Mouse (Mus musculus) lung, adult 2 months (tissue): ENCODE measurements around the gene 4930558K02Rik. TPM values are rescaled to one million over a fixed set of nuclear protein-coding genes. Genes with fewer than 3 reads are reported as not detected.

Source experiments
- DNase-seq: peaks from one replicate; pipeline ENCODE4 v3.0.0; 2022
- H3K4me1 ChIP-seq: fragments of 200-500 bp; 2 replicates; pipeline ENCODE4 v1.6.1; 2011; ENCODE audit warnings: low read length; ENCODE audit not compliant: control insufficient read depth, insufficient read depth
- H3K4me3 ChIP-seq: fragments of 200-500 bp; replicated peaks from 2 replicates; pipeline ENCODE3; 2011; ENCODE audit warnings: low read depth, mild to moderate bottlenecking, control low read depth, low read length; ENCODE audit errors: extremely low read depth
- CTCF ChIP-seq: fragments of 200-500 bp; IDR thresholded peaks from 2 replicates; pipeline ENCODE4 v1.5.1; 2011; ENCODE audit warnings: mild to moderate bottlenecking, low read length, control low read depth; ENCODE audit not compliant: insufficient read depth
- POLR2A ChIP-seq: fragments of 200-500 bp; IDR thresholded peaks from 2 replicates; pipeline ENCODE4 v1.6.1; 2011; ENCODE audit warnings: low read depth, mild to moderate bottlenecking, control low read depth, low read length, borderline replicate concordance; ENCODE audit errors: extremely low read depth
- WGBS: fragments of 180-500 bp; shearing (Covaris S2); methylation state at CpG from one replicate; pipeline ENCODE4 v1.1.7; 2018; 5-methylcytosine and 5-hydroxymethylcytosine counted together
- polyA plus RNA-seq: library from polyadenylated mRNA; depleted of rRNA; stranded (reverse); fragments of >200 nt; gene quantifications from 2 replicates; pipeline ENCODE4 v1.2.3, GENCODE M21; 2012; rRNA removed

4930558K02Rik gene
- not detected in 2 replicates for polyA plus RNA-seq

DNA sequence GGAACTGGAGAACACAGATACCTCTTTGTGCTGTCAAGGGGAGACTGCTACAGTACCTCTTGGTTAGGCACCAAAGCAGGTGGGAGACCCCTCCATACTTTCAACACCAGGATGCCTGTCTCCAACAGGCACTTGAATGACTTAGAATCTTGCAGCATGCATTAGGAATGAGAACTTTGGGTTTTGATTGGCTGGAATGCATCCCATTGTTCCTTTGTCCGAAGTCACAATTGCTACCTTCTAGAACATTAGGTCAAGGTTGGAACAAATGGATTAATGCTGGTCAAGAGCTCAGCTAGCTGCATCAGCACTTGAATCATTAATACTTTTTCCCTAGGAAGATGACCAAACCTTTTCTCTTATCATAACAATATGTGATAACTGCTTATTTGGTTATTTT is at the start of gene 4930558K02Rik:
TSS of gene 4930558K02Rik (minus strand) at position 101 of the 400 bp plus-strand sequence.
- no peak for DNase-seq
- H3K4me3 ChIP-seq: no peak within 1 kb of the TSS
- H3K4me1 ChIP-seq: 0 out of 2 replicates have a peak, but pooled peaks cover 3% of the 10 kb centered on the region
- WGBS: 60% methylated on average over 1 of the region's 1 CpGs
- TF ChIP-seq POLR2A (no peak), CTCF (no peak)

GRCm38 (mm10) chr1:162023681-162024270 is 44.3 kb upstream of the 4930558K02Rik start:
- Histone ChIP-seq H3K4me3 (no peak overlapping the region), H3K4me1 (no peaks in the 10 kb centered on the region)
- 64% methylated on average over 8 of the region's 8 CpGs for WGBS
- no peak for DNase-seq
- no peak for TF ChIP-seq POLR2A
- TF ChIP-seq CTCF: no peak

GRCm38 (mm10) chr1:162020766-162021165 is 41.3 kb upstream of the 4930558K02Rik start:
- 87% methylated on average over 4 of the region's 4 CpGs for WGBS
- DNase-seq: no peak
- Histone ChIP-seq H3K4me3 (no peak overlapping the region), H3K4me1 (peaks cover 3% of the 10 kb centered on the region; the same call in 1 of the 2 replicates)
- TF ChIP-seq POLR2A: no peak
- TF ChIP-seq CTCF: no peak

- TF ChIP-seq POLR2A (no peak), CTCF (no peak)
- no peak for DNase-seq
- WGBS: 86% methylated on average over 7 of the region's 7 CpGs
- peaks cover 3% of the 10 kb centered on the region; the same call in 1 of the 2 replicates for H3K4me1 ChIP-seq
- no peak overlapping the region for H3K4me3 ChIP-seq
Observed at GRCm38 (mm10) chr1:162020303-162020731, 40.9 kb upstream of the 4930558K02Rik start.

DNA sequence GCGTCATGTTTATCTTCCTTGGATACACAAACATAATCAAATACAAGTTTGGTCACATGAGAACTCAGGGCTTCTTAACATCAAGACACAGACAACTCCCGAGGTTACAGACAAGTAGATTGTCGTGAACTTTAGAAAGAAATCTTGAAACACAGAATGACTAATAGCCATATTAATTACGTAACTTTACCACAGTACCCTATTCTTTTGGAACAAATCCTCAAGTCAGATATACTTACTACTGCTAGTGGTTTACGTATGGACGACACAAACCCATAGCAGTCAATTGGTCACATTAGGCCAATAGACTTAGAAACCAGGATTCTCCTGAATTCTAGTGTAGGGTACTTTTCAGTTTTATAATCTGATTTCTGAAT is 39.2 kb upstream of the 4930558K02Rik start:
- peaks cover 3% of the 10 kb centered on the region; the same call in 1 of the 2 replicates for H3K4me1 ChIP-seq
- no peak for DNase-seq
- 64% methylated on average over 6 of the region's 6 CpGs for WGBS
- H3K4me3 ChIP-seq: no peak overlapping the region
- no peak for TF ChIP-seq POLR2A
- no peak for TF ChIP-seq CTCF

- WGBS: 25% methylated on average over 13 of the region's 13 CpGs
- TF ChIP-seq POLR2A: no peak
- TF ChIP-seq CTCF: no peak
- Histone ChIP-seq H3K4me1 (peaks cover 3% of the 10 kb centered on the region; the same call in 1 of the 2 replicates), H3K4me3 (no peak overlapping the region)
- DNase-seq: no peak
Observed at GRCm38 (mm10) chr1:162017975-162018600, 38.7 kb upstream of the 4930558K02Rik start.

DNA sequence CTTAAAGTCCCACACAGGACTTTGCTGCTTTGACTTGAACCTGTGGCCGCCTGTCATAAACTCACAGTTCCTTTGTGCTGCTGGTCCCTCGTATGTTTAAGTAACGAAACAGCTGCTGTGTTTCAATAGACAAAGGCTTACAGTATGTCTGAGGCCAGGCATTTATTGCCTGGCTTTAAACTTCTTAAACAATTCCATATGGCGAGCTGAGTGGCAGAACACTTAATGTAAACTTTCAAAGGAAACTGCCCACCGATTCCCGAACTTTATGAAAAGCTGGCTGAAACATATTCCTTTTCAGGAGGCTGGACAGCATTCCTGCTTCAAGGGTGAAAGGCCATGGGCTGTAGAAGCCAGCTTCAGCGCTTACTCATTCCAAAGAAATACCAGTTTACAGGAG is 37.5 kb upstream of the 4930558K02Rik start:
- no peak for TF ChIP-seq CTCF
- no peak for TF ChIP-seq POLR2A
- H3K4me3 ChIP-seq: no peak overlapping the region
- H3K4me1 ChIP-seq: peaks cover 3% of the 10 kb centered on the region; the same call in 1 of the 2 replicates
- WGBS: 55% methylated on average over 7 of the region's 7 CpGs
- DNase-seq: no peak

DNA sequence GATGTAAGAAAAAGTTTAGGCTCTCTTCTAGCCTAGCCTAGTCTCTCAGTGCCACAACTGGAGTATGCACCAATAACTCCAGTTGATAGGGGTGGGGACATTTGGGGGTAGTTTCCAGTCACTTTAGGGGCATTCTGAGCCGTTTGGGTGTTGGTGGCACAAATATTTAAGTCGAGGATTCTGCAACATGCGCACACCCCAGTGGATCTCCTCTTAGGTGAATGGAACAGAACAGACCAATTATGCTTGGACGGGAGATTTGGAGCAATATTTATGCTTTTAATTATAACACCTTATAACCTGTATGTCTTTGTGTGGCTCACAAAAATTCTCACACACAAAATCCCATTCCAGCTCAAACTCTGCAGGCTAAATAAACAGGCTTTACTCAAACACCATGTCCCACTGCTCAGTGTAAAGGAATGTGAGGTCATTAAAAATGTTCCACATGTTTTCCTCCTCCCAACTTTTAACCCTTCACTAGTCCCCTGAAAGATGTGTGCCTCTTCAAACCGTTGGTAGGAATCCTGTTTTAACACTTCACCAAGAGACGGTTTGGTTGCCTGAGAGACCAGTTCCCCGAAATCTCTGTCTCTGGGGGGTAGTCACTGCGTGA is 35.9 kb upstream of the 4930558K02Rik start:
- TF ChIP-seq POLR2A (no peak), CTCF (no peak)
- no peak overlapping the region for H3K4me3 ChIP-seq
- WGBS: 69% methylated on average over 8 of the region's 8 CpGs
- H3K4me1 ChIP-seq: peaks cover 3% of the 10 kb centered on the region; the same call in 1 of the 2 replicates
- DNase-seq: no peak

- Histone ChIP-seq H3K4me1 (peaks cover 3% of the 10 kb centered on the region; the same call in 1 of the 2 replicates), H3K4me3 (no peak overlapping the region)
- WGBS: 50% methylated on average over 4 of the region's 4 CpGs
- TF ChIP-seq POLR2A (no peak), CTCF (no peak)
- no peak for DNase-seq
Observed at GRCm38 (mm10) chr1:162013561-162013960, 34.1 kb upstream of the 4930558K02Rik start.
